Mouse (Mus musculus) G1E (cell line): Measurements from ENCODE around the gene Gpr108. TPM values are rescaled to one million over a fixed set of nuclear protein-coding genes. Genes with fewer than 3 reads are reported as not detected.

Source experiments
- ATAC-seq: 2 replicates; pipeline ENCODE4 v1.8.0; 2016; ENCODE audit warnings: mild to moderate bottlenecking; ENCODE audit not compliant: insufficient number of reproducible peaks, poor library complexity, low FRiP score, severe bottlenecking; ENCODE audit errors: extremely low read depth
- DNase-seq: peaks from one replicate; pipeline ENCODE4 v3.0.0; 2012; ENCODE audit warnings: low spot score
- H3K27me3 ChIP-seq: 2 replicates; pipeline ENCODE4 v1.6.1; 2012; ENCODE audit warnings: mild to moderate bottlenecking, low read length, inconsistent platforms; ENCODE audit not compliant: insufficient read depth
- H3K36me3 ChIP-seq: replicated peaks from 2 replicates; pipeline ENCODE3; 2012; ENCODE audit warnings: mild to moderate bottlenecking, inconsistent platforms
- H3K4me1 ChIP-seq: 2 replicates; pipeline ENCODE4 v1.6.1; 2012; ENCODE audit warnings: low read depth, low read length, inconsistent platforms, mixed read lengths; ENCODE audit not compliant: insufficient read depth
- H3K4me3 ChIP-seq: 2 replicates; pipeline ENCODE4 v1.5.1; 2012; ENCODE audit warnings: low read depth, mild to moderate bottlenecking, inconsistent platforms, low read length, moderate library complexity, mixed read lengths
- H3K9me3 ChIP-seq: replicated peaks from 2 replicates; pipeline ENCODE4 v1.6.1; 2012; ENCODE audit warnings: inconsistent platforms
- CTCF ChIP-seq: IDR thresholded peaks from 2 replicates; pipeline ENCODE4 v1.5.1; 2012; ENCODE audit warnings: low read depth, low read length, inconsistent platforms, mixed read lengths
- GATA1 ChIP-seq: IDR thresholded peaks from 2 replicates; pipeline ENCODE4 v1.6.1; 2012; ENCODE audit warnings: borderline replicate concordance, low read length, inconsistent platforms, mixed read lengths
- GATA2 ChIP-seq: IDR thresholded peaks from 2 replicates; pipeline ENCODE4 v1.6.1; 2012; ENCODE audit warnings: low read depth, low read length, inconsistent platforms, borderline replicate concordance
- POLR2AphosphoS5 ChIP-seq: IDR thresholded peaks from 2 replicates; pipeline ENCODE4 v1.6.1; 2012; ENCODE audit warnings: low read depth, low read length, inconsistent platforms; ENCODE audit not compliant: insufficient replicate concordance
- TAL1 ChIP-seq: conservative IDR thresholded peaks from 2 replicates; pipeline ENCODE4 v1.6.1; 2012; ENCODE audit warnings: low read depth, low read length, inconsistent platforms, mixed read lengths
- polyA plus RNA-seq: library from polyadenylated mRNA; stranded (reverse); fragments of >175 nt; gene quantifications from 2 replicates; pipeline ENCODE4 v1.2.3, GENCODE M21; 2012
- total RNA-seq, 2 experiments: library from RNA; stranded (forward) in 1 of 2; stranded (reverse) in 1 of 2; fragments of 200-1000 nt in 1 of 2; fragments of >200 nt in 1 of 2; fragmentation: Nextera tagmentation in 1 of 2; gene quantifications; 2 replicates each; pipeline ENCODE4 v1.2.3; 2014 to 2017

Gpr108 gene
- total and polyA plus RNA-seq, 3 experiments = 15.1 to 16.7 (median 15.2) TPM

- Histone ChIP-seq H3K4me3 (no peak overlapping the region), H3K4me1 (peaks cover 3% of the 10 kb centered on the region), H3K36me3 (peaks cover 48% of the 10 kb centered on the region), H3K9me3 (no peaks in the 10 kb centered on the region), H3K27me3 (peaks cover 24% of the 10 kb centered on the region)
- no peak for ATAC-seq
- TF ChIP-seq TAL1 (no peak), CTCF (no peak), GATA1 (no peak), POLR2AphosphoS5 (no peak), GATA2 (no peak)
- DNase-seq = no peak
Measured at GRCm38 (mm10) chr17:57234254-57234928, 13.9 kb downstream of the Gpr108 start.

DNA sequence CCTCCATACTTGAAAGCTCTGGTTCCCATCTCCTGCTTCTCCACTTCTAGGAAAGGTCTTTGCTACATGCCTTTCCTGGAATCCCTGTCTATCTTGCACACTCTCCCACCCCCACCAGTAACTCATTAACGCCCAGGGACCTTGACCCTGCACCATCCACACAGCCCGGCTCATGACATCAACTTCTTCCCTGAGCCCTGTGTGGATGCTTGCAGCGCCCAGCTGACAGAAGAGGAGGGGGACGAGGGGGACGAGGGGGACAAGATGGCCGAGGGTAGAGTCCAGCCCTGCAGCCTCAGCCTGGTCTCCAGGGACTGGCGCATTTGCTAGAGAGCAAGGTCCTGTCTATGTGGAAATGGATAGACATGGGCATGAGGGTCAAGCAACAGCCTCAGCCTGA is 15.2 kb downstream of the Gpr108 start:
- Histone ChIP-seq H3K9me3 (no peaks in the 10 kb centered on the region), H3K4me3 (no peak overlapping the region), H3K27me3 (peaks cover 30% of the 10 kb centered on the region), H3K36me3 (peaks cover 43% of the 10 kb centered on the region), H3K4me1 (peaks cover 3% of the 10 kb centered on the region)
- ATAC-seq = no peak
- no peak for DNase-seq
- TF ChIP-seq CTCF = no peak
- TF ChIP-seq TAL1 = no peak
- TF ChIP-seq GATA2 = no peak

- TF ChIP-seq POLR2AphosphoS5 = 0 out of 2 replicates have a peak, but pooled peaks have one; percentile 33
- TF ChIP-seq GATA1 = no peak
- no peak for TF ChIP-seq TAL1
- no peak for TF ChIP-seq GATA2
- no peak for TF ChIP-seq CTCF
- Histone ChIP-seq H3K4me1 (peaks cover 3% of the 10 kb centered on the region), H3K4me3 (no peak overlapping the region), H3K27me3 (peaks cover 35% of the 10 kb centered on the region), H3K36me3 (peaks cover 35% of the 10 kb centered on the region), H3K9me3 (no peaks in the 10 kb centered on the region)
- DNase-seq (no peak), ATAC-seq (no peak)
Measured at GRCm38 (mm10) chr17:57232200-57232599, 16.0 kb downstream of the Gpr108 start.

DNA sequence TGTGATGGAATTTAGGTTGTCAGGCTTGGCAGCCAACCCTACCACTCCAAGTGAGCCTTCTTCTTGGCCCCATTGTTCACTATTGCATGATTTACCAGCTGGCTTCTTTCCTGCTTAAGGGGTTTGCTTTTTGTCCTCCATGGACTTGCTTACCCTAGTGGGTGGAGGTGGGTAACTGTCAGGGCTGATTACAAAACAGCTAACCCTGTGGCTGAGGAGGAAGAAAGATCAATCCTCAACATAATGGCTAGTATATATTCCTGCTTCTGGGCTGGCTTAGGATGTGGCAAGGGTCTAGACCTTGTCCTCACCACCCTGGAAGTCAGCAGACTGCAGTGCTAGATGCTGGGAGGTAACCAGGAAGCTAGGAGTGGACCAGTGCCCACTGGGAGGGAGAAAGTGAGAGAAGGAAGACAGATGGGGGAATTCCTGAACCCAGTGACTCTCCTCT is 16.9 kb downstream of the Gpr108 start:
- TF ChIP-seq GATA2 (no peak), CTCF (no peak)
- ATAC-seq (no peak), DNase-seq (no peak)
- no peak overlapping the region for H3K4me3 ChIP-seq
- H3K4me1 ChIP-seq = peaks cover 3% of the 10 kb centered on the region
- H3K9me3 ChIP-seq = no peaks in the 10 kb centered on the region
- peaks cover 44% of the 10 kb centered on the region for H3K27me3 ChIP-seq
- peaks cover 26% of the 10 kb centered on the region for H3K36me3 ChIP-seq

DNA sequence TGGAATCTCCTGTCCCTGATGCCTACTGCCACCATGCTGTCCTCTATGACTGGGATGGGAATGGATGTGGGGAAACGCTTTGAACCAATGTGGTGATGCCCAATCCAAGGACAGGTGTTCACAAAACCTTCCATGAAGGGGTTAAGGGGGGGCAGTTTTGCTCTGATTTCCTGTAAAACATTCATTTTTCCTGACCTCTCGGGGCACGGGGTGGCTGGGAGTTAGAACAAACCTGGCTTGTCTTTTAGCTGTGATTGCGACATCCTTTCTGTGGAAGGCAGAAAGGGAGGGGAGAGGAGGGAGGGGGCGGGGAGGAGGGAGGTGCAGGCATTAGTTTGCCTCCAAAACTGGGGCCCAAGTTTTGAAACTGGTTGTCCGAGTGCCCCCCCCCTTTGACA is 17.5 kb downstream of the Gpr108 start:
- DNase-seq (no peak), ATAC-seq (no peak)
- TF ChIP-seq POLR2AphosphoS5 = no peak
- no peak for TF ChIP-seq CTCF
- no peak for TF ChIP-seq GATA1
- no peak for TF ChIP-seq TAL1
- no peak for TF ChIP-seq GATA2
- H3K36me3 ChIP-seq = peaks cover 20% of the 10 kb centered on the region
- H3K4me3 ChIP-seq = no peak overlapping the region
- peaks cover 3% of the 10 kb centered on the region for H3K4me1 ChIP-seq
- peaks cover 50% of the 10 kb centered on the region for H3K27me3 ChIP-seq
- no peaks in the 10 kb centered on the region for H3K9me3 ChIP-seq

DNA sequence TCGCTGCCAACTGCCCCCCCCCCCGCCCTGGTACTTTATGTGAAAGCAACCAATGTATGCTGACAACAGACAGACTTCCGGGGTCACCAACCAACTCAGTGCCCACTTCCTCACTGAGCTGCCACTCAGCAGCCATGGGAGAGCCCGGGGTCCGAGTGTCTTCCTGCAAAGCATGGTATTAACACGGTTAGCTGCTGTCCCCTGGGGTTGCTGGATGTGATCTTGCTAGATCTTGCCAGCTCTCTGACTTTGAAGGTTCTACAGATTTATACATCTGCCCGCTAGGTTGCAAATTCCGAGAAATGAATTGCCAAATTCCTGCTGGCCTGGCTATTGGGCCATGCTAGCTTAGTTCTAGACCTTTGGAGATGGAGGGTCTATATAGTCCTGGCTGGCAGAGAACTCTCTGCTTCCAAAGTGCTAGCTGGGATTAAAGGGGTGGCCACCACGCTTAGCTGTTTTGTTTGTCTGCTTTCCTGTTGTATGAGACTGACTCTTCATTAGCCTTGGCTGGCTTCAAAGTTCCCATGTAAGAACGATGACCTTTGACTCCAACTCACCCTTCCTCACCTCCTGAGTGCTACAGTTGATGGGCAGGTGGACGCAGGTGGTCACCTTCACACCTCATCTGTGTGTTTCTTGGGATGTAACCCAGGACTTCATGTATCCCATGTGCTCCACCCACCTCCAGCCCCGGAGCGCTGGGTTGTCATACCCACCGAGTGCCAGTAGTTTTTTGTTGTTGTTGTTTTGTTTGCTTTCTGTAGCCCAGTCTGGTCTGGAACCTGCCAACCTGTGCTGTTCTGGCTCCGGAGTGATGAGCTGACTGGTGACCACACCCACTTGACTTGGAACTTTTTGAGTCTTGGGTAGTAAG is 18.2 kb downstream of the Gpr108 start:
- ATAC-seq = no peak
- peaks cover 14% of the 10 kb centered on the region for H3K36me3 ChIP-seq
- H3K4me3 ChIP-seq = no peak overlapping the region
- DNase-seq = no peak
- peaks cover 54% of the 10 kb centered on the region for H3K27me3 ChIP-seq
- H3K4me1 ChIP-seq = peaks cover 3% of the 10 kb centered on the region
- TF ChIP-seq GATA2 (no peak), CTCF (no peak), GATA1 (no peak), POLR2AphosphoS5 (no peak), TAL1 (no peak)
- no peaks in the 10 kb centered on the region for H3K9me3 ChIP-seq
